Mouse (Mus musculus) frontal cortex, adult 2 months (tissue): Measurements from ENCODE around the gene Gstm4. TPM values are rescaled to one million over a fixed set of nuclear protein-coding genes. Genes with fewer than 3 reads are reported as not detected.
"Not testable (repeated sequence)": the region's sequence is repeated elsewhere in the genome, so short reads cannot be mapped to it uniquely, and the experiment has no call there.

Source experiments
- DNase-seq, 2 experiments: peaks; one replicate each; pipeline ENCODE4 v3.0.0; 2022; ENCODE audit warnings: low spot score in 1 of 2; ENCODE audit errors: extremely low spot score in 1 of 2
- polyA plus RNA-seq: library from polyadenylated mRNA; depleted of rRNA; stranded (reverse); fragments of >200 nt; gene quantifications from 2 replicates; pipeline ENCODE4 v1.2.3, GENCODE M21; 2012; rRNA removed

The Gstm4 gene
- polyA plus RNA-seq, 1 experiment = 15.0 TPM

- not testable (repeated sequence) for DNase-seq
Observed at GRCm38 (mm10) chr3:108019226-108019625, 25.5 kb downstream of the Gstm4 start.

GRCm38 (mm10) chr3:108018190-108018820 is 26.4 kb downstream of the Gstm4 start:
- no peak for DNase-seq

GRCm38 (mm10) chr3:108017473-108018189 is 27.1 kb downstream of the Gstm4 start, which contains the start of gene Gstm1:
Gstm1 (minus strand) TSS chr3:108017973.
- peak; percentile 89 to 97 for DNase-seq

GRCm38 (mm10) chr3:108016468-108016867 is 28.2 kb downstream of the Gstm4 start:
- DNase-seq = not testable (repeated sequence)

GRCm38 (mm10) chr3:108014974-108015346 is 29.7 kb downstream of the Gstm4 start:
- DNase-seq = no peak

GRCm38 (mm10) chr3:108014098-108014973 is 30.4 kb downstream of the Gstm4 start:
- DNase-seq = no peak

- peak; percentile 46 to 83 for DNase-seq
Observed at GRCm38 (mm10) chr3:108013331-108013871, 31.3 kb downstream of the Gstm4 start.

- DNase-seq = no peak
Observed at GRCm38 (mm10) chr3:108011558-108011957, 33.1 kb downstream of the Gstm4 start.

- no peak for DNase-seq
Observed at GRCm38 (mm10) chr3:108010286-108010685, 34.4 kb downstream of the Gstm4 start.

GRCm38 (mm10) chr3:108002021-108002420 is 42.7 kb downstream of the Gstm4 start:
- no peak for DNase-seq

- DNase-seq = no peak
Observed at GRCm38 (mm10) chr3:107999491-107999890, 45.2 kb downstream of the Gstm4 start.

- DNase-seq = no peak
Observed at GRCm38 (mm10) chr3:107998591-107998990, 46.1 kb downstream of the Gstm4 start.

- DNase-seq = no peak
Observed at GRCm38 (mm10) chr3:107996576-107996975, 48.1 kb downstream of the Gstm4 start.

- not testable (repeated sequence) for DNase-seq
Observed at GRCm38 (mm10) chr3:107995974-107996373, 48.7 kb downstream of the Gstm4 start.

Other genes starting within 250 kb of the Gstm4 start
- gene Eps8l3, start 167.7 kb downstream of the Gstm4 start, polyA plus RNA-seq = not detected in 2 replicates
- 366 and 387 TPM in 2 replicates for gene Gstm5, start 149.1 kb downstream of the Gstm4 start, polyA plus RNA-seq
- 35.1 and 38.0 TPM in 2 replicates for gene Gstm7, start 113.1 kb downstream of the Gstm4 start, polyA plus RNA-seq
- gene Gstm6, start 101.1 kb downstream of the Gstm4 start, polyA plus RNA-seq = 8.5 and 10.0 TPM in 2 replicates
- not detected in 2 replicates for gene Gstm3, start 75.6 kb downstream of the Gstm4 start, polyA plus RNA-seq
- gene Gstm2, start 58.4 kb downstream of the Gstm4 start, polyA plus RNA-seq = 6.3 and 8.0 TPM in 2 replicates
- 345 and 428 TPM in 2 replicates for gene Gstm1, start 26.9 kb downstream of the Gstm4 start, polyA plus RNA-seq
- gene Ampd2, start 41.8 kb upstream of the Gstm4 start, polyA plus RNA-seq = 188 and 230 TPM in 2 replicates
- 0.53 and 0.58 TPM in 2 replicates for gene Gnat2, start 47.9 kb upstream of the Gstm4 start, polyA plus RNA-seq
- gene Gnai3, start 101.3 kb upstream of the Gstm4 start, polyA plus RNA-seq = 37.3 and 37.5 TPM in 2 replicates
- 15.0 and 15.1 TPM in 2 replicates for gene Gpr61, start 110.0 kb upstream of the Gstm4 start, polyA plus RNA-seq
- gene Amigo1, start 141.4 kb upstream of the Gstm4 start, polyA plus RNA-seq = 62.1 and 62.6 TPM in 2 replicates
- 19.1 and 19.3 TPM in 2 replicates for gene Cyb561d1, start 156.3 kb upstream of the Gstm4 start, polyA plus RNA-seq
- 42.7 and 44.0 TPM in 2 replicates for gene Atxn7l2, start 166.0 kb upstream of the Gstm4 start, polyA plus RNA-seq
- 1.8 and 1.9 TPM in 2 replicates for gene Sypl2, start 181.8 kb upstream of the Gstm4 start, polyA plus RNA-seq
- gene Psma5, start 212.0 kb upstream of the Gstm4 start, polyA plus RNA-seq = 98.0 and 117 TPM in 2 replicates
- gene Sort1, start 239.2 kb upstream of the Gstm4 start, polyA plus RNA-seq = 157 and 166 TPM in 2 replicates